Mouse (Mus musculus) embryo, embryonic 10 days (tissue): ENCODE measurements at regions not wholly inside any gene's neighbourhood (a gene's known extent, or its start where the extent isn't known, plus 50 kb on each side); places are given as distances from the start of the nearest gene placed in this dataset.

Source experiments
- DNase-seq: peaks from one replicate; pipeline ENCODE4 v3.0.0-alpha.2; 2015; ENCODE audit warnings: low spot score

GRCm38 (mm10) chr6:52105031-52105593 lies 53.0 kb downstream of the Hoxa1 start:
- peak; percentile 37 for DNase-seq

- no peak for DNase-seq
Observed at GRCm38 (mm10) chr6:52104141-52104540, 54.0 kb downstream of the Hoxa1 start.

- DNase-seq = no peak
Observed at GRCm38 (mm10) chr6:52103661-52104060, 54.5 kb downstream of the Hoxa1 start.

- DNase-seq = peak; percentile 72
Observed at GRCm38 (mm10) chr6:52102699-52103098, 55.4 kb downstream of the Hoxa1 start.

GRCm38 (mm10) chr6:52102179-52102578 lies 55.9 kb downstream of the Hoxa1 start:
- peak; percentile 52 for DNase-seq

GRCm38 (mm10) chr6:52101209-52101608 lies 56.9 kb downstream of the Hoxa1 start:
- peak; percentile 58 for DNase-seq

GRCm38 (mm10) chr6:52098851-52099250 lies 59.3 kb downstream of the Hoxa1 start:
- DNase-seq = no peak

- DNase-seq = no peak
Observed at GRCm38 (mm10) chr6:52095575-52095974, 62.5 kb downstream of the Hoxa1 start.

- no peak for DNase-seq
Observed at GRCm38 (mm10) chr6:52091445-52091844, 66.7 kb downstream of the Hoxa1 start.

GRCm38 (mm10) chr6:52085932-52086643 lies 72.0 kb downstream of the Hoxa1 start:
- peak; percentile 64 for DNase-seq

GRCm38 (mm10) chr6:52084622-52085021 lies 72.3 kb upstream of the Skap2 start:
- no peak for DNase-seq

- peak; percentile 33 for DNase-seq
Observed at GRCm38 (mm10) chr6:52079501-52079900, 67.2 kb upstream of the Skap2 start.

- DNase-seq = peak; percentile 65
Observed at GRCm38 (mm10) chr6:52078530-52079340, 66.4 kb upstream of the Skap2 start.

GRCm38 (mm10) chr6:52076179-52076932 lies 64.0 kb upstream of the Skap2 start:
- DNase-seq = no peak

- no peak for DNase-seq
Observed at GRCm38 (mm10) chr6:52074904-52075303, 62.6 kb upstream of the Skap2 start.

GRCm38 (mm10) chr6:52067151-52067550 lies 54.8 kb upstream of the Skap2 start:
- no peak for DNase-seq

- no peak for DNase-seq
Observed at GRCm38 (mm10) chr6:52065652-52066051, 53.3 kb upstream of the Skap2 start.

GRCm38 (mm10) chr6:52064176-52065015 lies 52.0 kb upstream of the Skap2 start:
- no peak for DNase-seq
